Mouse (Mus musculus): ENCODE measurements at regions not wholly inside any gene's neighbourhood (a gene's known extent, or its start where the extent isn't known, plus 50 kb on each side); places are given as distances from the start of the nearest gene placed in this dataset.
A peak's percentile ranks its signal among the peaks of the same experiment; 100 is the strongest.

- H3K4me2 ChIP-seq (ENCODE audit: low read length), result no peak overlapping the region
- no peak overlapping the region for H3K4me3 ChIP-seq (replicated peaks; ENCODE audit: low read depth, low read length)
- DNase-seq (no peak), ATAC-seq (ENCODE audit: low FRiP score, low TSS enrichment) (no peak; the same call in 1 of the 2 replicates)
- H3K9me3 ChIP-seq (ENCODE audit: control insufficient read depth, low read length), result no peaks in the 10 kb centered on the region
- H3K27ac ChIP-seq (replicated peaks; ENCODE audit: low read depth, low read length), result no peak overlapping the region
- H3K9ac ChIP-seq (replicated peaks; ENCODE audit: low read length), result no peak overlapping the region
- WGBS, result 53% methylated on average over 15 of the region's 15 CpGs
- H3K27me3 ChIP-seq (ENCODE audit: control insufficient read depth, insufficient read depth, low read length), result no peaks in the 10 kb centered on the region
- H3K36me3 ChIP-seq (ENCODE audit: control insufficient read depth, insufficient read depth, low read length), result no peaks in the 10 kb centered on the region
- no peaks in the 10 kb centered on the region; the same call in 1 of the 2 replicates for H3K4me1 ChIP-seq (ENCODE audit: control insufficient read depth, insufficient read depth, low read length)
Observed at GRCm38 (mm10) chr1:151066379-151067128, 73.3 kb upstream of the Hmcn1 start.

DNA sequence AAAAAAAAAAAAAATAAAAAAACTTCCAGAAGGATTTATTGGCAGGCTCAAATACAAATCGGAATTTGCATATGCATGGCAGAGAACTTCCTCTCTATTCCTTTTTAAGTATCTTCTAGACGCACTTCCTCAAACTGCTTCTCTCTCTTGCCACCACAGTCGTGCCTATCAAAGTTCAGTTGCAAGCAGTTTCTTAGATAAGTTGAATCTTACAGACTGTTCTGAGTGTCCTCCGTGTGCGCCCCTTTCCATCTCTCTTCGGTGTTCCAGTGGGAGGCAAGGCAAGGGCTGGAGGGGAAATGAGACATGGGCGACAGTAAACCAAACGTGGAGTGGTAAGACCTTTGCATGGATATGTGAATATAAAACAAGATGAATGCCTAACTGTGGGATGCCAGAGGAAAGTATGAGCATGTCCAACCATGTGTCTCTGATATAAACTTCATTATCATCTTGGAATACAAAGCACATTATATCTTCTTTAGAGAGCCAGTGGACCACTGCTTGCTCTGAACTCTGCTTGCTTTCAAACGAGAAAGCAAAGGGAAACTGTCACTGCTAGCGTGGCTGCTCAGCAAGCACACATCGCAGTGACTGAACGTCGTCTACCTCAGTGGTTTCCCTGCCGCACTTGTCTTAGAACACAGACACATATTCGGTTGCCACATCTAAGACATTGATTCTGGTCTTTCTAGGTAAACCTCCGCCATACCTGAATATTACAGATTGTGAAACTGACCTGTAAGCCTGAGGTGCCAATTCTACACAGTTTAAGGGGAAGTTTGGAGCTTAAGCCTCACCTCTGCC, 81.5 kb upstream of the Hmcn1 start:
- H3K27ac ChIP-seq (replicated peaks; ENCODE audit: low read depth, low read length), result no peak overlapping the region
- WGBS, result 88% methylated on average over 16 of the region's 16 CpGs
- H3K4me3 ChIP-seq (replicated peaks; ENCODE audit: low read depth, low read length), result no peak overlapping the region
- no peak overlapping the region for H3K9ac ChIP-seq (replicated peaks; ENCODE audit: low read length)
- ATAC-seq (ENCODE audit: low FRiP score, low TSS enrichment) (no peak), DNase-seq (no peak)
- H3K27me3 ChIP-seq (ENCODE audit: control insufficient read depth, insufficient read depth, low read length), result no peaks in the 10 kb centered on the region
- no peak overlapping the region for H3K4me2 ChIP-seq (ENCODE audit: low read length)
- no peaks in the 10 kb centered on the region for H3K4me1 ChIP-seq (ENCODE audit: control insufficient read depth, insufficient read depth, low read length)
- H3K36me3 ChIP-seq (ENCODE audit: control insufficient read depth, insufficient read depth, low read length), result no peaks in the 10 kb centered on the region
- no peaks in the 10 kb centered on the region for H3K9me3 ChIP-seq (ENCODE audit: control insufficient read depth, low read length)

- Histone ChIP-seq H3K9ac (replicated peaks; ENCODE audit: low read length) (no peak overlapping the region), H3K9me3 (ENCODE audit: control insufficient read depth, low read length) (no peaks in the 10 kb centered on the region), H3K4me3 (replicated peaks; ENCODE audit: low read depth, low read length) (no peak overlapping the region), H3K36me3 (ENCODE audit: control insufficient read depth, insufficient read depth, low read length) (no peaks in the 10 kb centered on the region), H3K4me1 (ENCODE audit: control insufficient read depth, insufficient read depth, low read length) (no peaks in the 10 kb centered on the region), H3K4me2 (ENCODE audit: low read length) (no peak overlapping the region), H3K27me3 (ENCODE audit: control insufficient read depth, insufficient read depth, low read length) (no peaks in the 10 kb centered on the region), H3K27ac (replicated peaks; ENCODE audit: low read depth, low read length) (no peak overlapping the region)
- DNase-seq (no peak), ATAC-seq (ENCODE audit: low FRiP score, low TSS enrichment) (no peak)
- WGBS, result 94% methylated on average over 6 of the region's 6 CpGs
Observed at GRCm38 (mm10) chr1:151075541-151075940, 82.3 kb upstream of the Hmcn1 start.

DNA sequence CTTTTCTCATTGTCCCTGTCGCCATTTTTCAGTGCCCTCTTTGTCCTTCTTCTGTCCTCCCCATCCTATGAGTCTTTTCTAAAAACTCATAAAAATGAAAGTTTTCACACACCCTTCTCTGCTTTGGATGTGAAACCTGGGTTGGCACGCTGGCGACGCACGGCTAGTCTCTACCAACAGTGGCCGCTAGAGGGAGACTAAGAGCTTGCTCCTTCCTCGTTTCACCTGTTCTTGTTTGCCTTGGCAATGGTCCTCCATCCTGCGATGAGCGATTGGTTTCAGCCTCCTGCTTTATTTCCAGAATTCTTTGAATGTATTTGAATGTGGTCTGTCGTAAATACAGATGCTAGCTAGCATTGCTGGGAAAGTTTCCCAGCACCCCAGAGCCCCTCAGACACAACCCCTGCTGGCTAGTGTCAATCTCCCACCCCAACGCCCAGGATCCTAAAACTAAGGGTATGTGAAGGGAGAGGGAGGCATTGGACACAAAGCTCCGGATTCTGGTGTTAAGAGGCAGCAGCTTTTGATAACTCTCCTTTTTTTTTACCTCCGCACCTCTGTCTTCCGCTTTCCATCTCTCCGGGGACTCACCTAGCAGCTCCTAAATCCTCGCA, 85.8 kb upstream of the Hmcn1 start:
- Histone ChIP-seq H3K36me3 (ENCODE audit: control insufficient read depth, insufficient read depth, low read length) (no peaks in the 10 kb centered on the region), H3K9me3 (ENCODE audit: control insufficient read depth, low read length) (no peaks in the 10 kb centered on the region), H3K4me2 (ENCODE audit: low read length) (no peak overlapping the region), H3K27me3 (ENCODE audit: control insufficient read depth, insufficient read depth, low read length) (no peaks in the 10 kb centered on the region), H3K4me1 (ENCODE audit: control insufficient read depth, insufficient read depth, low read length) (no peaks in the 10 kb centered on the region), H3K9ac (replicated peaks; ENCODE audit: low read length) (no peak overlapping the region), H3K27ac (replicated peaks; ENCODE audit: low read depth, low read length) (no peak overlapping the region), H3K4me3 (replicated peaks; ENCODE audit: low read depth, low read length) (no peak overlapping the region)
- ATAC-seq (ENCODE audit: low FRiP score, low TSS enrichment), result peak; percentile 69; the same call in 1 of the 2 replicates
- 35% methylated on average over 16 of the region's 16 CpGs for WGBS
- DNase-seq, result peak; percentile 90

GRCm38 (mm10) chr1:151079614-151080360, 86.6 kb upstream of the Hmcn1 start:
- H3K9ac ChIP-seq (replicated peaks; ENCODE audit: low read length), result no peak overlapping the region
- ATAC-seq (ENCODE audit: low FRiP score, low TSS enrichment) (0 out of 2 replicates have a peak, but pooled peaks have one; percentile 24), DNase-seq (no peak)
- no peaks in the 10 kb centered on the region for H3K27me3 ChIP-seq (ENCODE audit: control insufficient read depth, insufficient read depth, low read length)
- no peaks in the 10 kb centered on the region for H3K9me3 ChIP-seq (ENCODE audit: control insufficient read depth, low read length)
- H3K4me3 ChIP-seq (replicated peaks; ENCODE audit: low read depth, low read length), result no peak overlapping the region
- no peaks in the 10 kb centered on the region for H3K36me3 ChIP-seq (ENCODE audit: control insufficient read depth, insufficient read depth, low read length)
- H3K4me1 ChIP-seq (ENCODE audit: control insufficient read depth, insufficient read depth, low read length), result no peaks in the 10 kb centered on the region
- 85% methylated on average over 15 of the region's 15 CpGs for WGBS
- H3K4me2 ChIP-seq (ENCODE audit: low read length), result no peak overlapping the region
- H3K27ac ChIP-seq (replicated peaks; ENCODE audit: low read depth, low read length), result no peak overlapping the region

- WGBS, result 77% methylated on average over 9 of the region's 9 CpGs
- Histone ChIP-seq H3K9ac (replicated peaks; ENCODE audit: low read length) (no peak overlapping the region), H3K36me3 (ENCODE audit: control insufficient read depth, insufficient read depth, low read length) (no peaks in the 10 kb centered on the region), H3K4me2 (ENCODE audit: low read length) (no peak overlapping the region), H3K4me3 (replicated peaks; ENCODE audit: low read depth, low read length) (no peak overlapping the region), H3K27ac (replicated peaks; ENCODE audit: low read depth, low read length) (no peak overlapping the region), H3K9me3 (ENCODE audit: control insufficient read depth, low read length) (no peaks in the 10 kb centered on the region), H3K4me1 (ENCODE audit: control insufficient read depth, insufficient read depth, low read length) (no peaks in the 10 kb centered on the region), H3K27me3 (ENCODE audit: control insufficient read depth, insufficient read depth, low read length) (no peaks in the 10 kb centered on the region)
- no peak for DNase-seq
- ATAC-seq (ENCODE audit: low FRiP score, low TSS enrichment), result no peak
Observed at GRCm38 (mm10) chr1:151080510-151080980, 87.3 kb upstream of the Hmcn1 start.

GRCm38 (mm10) chr1:151082510-151083033, 89.3 kb upstream of the Hmcn1 start:
- Histone ChIP-seq H3K4me1 (ENCODE audit: control insufficient read depth, insufficient read depth, low read length) (no peaks in the 10 kb centered on the region; the same call in 1 of the 2 replicates), H3K4me2 (ENCODE audit: low read length) (no peak overlapping the region), H3K27ac (replicated peaks; ENCODE audit: low read depth, low read length) (no peak overlapping the region), H3K9ac (replicated peaks; ENCODE audit: low read length) (no peak overlapping the region), H3K27me3 (ENCODE audit: control insufficient read depth, insufficient read depth, low read length) (no peaks in the 10 kb centered on the region), H3K4me3 (replicated peaks; ENCODE audit: low read depth, low read length) (no peak overlapping the region), H3K9me3 (ENCODE audit: control insufficient read depth, low read length) (no peaks in the 10 kb centered on the region), H3K36me3 (ENCODE audit: control insufficient read depth, insufficient read depth, low read length) (no peaks in the 10 kb centered on the region)
- ATAC-seq (ENCODE audit: low FRiP score, low TSS enrichment), result no peak
- 85% methylated on average over 5 of the region's 5 CpGs for WGBS
- no peak for DNase-seq

DNA sequence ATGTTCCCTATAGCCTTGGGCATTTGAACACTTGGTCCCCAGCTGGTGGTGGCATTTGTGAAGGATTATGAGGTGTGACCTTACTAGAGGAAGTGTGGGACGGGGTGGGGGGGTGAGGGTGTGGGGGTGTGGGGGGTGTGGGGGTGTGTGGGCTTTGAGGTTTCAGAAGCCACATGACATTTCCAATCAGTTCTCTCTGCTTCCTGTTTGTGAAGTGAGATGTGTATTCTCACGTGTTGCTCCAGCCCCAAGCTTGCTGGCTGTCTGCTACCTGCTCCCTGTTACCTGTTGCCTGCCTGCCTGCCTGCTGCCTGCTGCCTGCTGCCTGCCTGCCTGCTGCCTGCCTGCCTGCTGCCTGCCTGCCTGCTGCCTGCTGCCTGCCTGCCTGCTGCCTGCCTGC, 90.6 kb upstream of the Hmcn1 start:
- Histone ChIP-seq H3K4me1 (ENCODE audit: control insufficient read depth, insufficient read depth, low read length) (no peaks in the 10 kb centered on the region; the same call in 1 of the 2 replicates), H3K4me3 (replicated peaks; ENCODE audit: low read depth, low read length) (no peak overlapping the region), H3K9ac (replicated peaks; ENCODE audit: low read length) (no peak overlapping the region), H3K27me3 (ENCODE audit: control insufficient read depth, insufficient read depth, low read length) (no peaks in the 10 kb centered on the region), H3K27ac (replicated peaks; ENCODE audit: low read depth, low read length) (no peak overlapping the region), H3K9me3 (ENCODE audit: control insufficient read depth, low read length) (no peaks in the 10 kb centered on the region), H3K4me2 (ENCODE audit: low read length) (no peak overlapping the region), H3K36me3 (ENCODE audit: control insufficient read depth, insufficient read depth, low read length) (no peaks in the 10 kb centered on the region)
- 82% methylated on average over 2 of the region's 2 CpGs for WGBS
- no peak for DNase-seq
- no peak for ATAC-seq (ENCODE audit: low FRiP score, low TSS enrichment)

Measured in midbrain, embryonic 14.5 days (tissue).